Mouse (Mus musculus) embryonic facial prominence, embryonic 10.5 days (tissue): ENCODE data around the gene Grpr. TPM values are rescaled to one million over a fixed set of nuclear protein-coding genes. Genes with fewer than 3 reads are reported as not detected.

Source experiments
- DNase-seq: peaks from one replicate; pipeline ENCODE4 v3.0.0-alpha.2; 2017; ENCODE audit warnings: low spot score
- H3K27ac ChIP-seq: fragments of 300-500 bp; sonication (generic); replicated peaks from 2 replicates; pipeline ENCODE4 v1.5.1; 2016; ENCODE audit warnings: mild to moderate bottlenecking
- H3K27me3 ChIP-seq: fragments of 300-500 bp; sonication (generic); replicated peaks from 2 replicates; pipeline ENCODE4 v1.6.1; 2016; ENCODE audit warnings: low read depth, mild to moderate bottlenecking; ENCODE audit not compliant: poor library complexity, severe bottlenecking
- H3K36me3 ChIP-seq: fragments of 300-500 bp; sonication (generic); replicated peaks from 2 replicates; pipeline ENCODE4 v1.6.1; 2016; ENCODE audit warnings: mild to moderate bottlenecking, moderate library complexity
- H3K4me1 ChIP-seq: fragments of 300-500 bp; sonication (generic); 2 replicates; pipeline ENCODE4 v1.6.1; 2016
- H3K4me3 ChIP-seq: fragments of 300-500 bp; sonication (generic); 2 replicates; pipeline ENCODE4 v1.5.1; 2016; ENCODE audit warnings: mild to moderate bottlenecking, moderate library complexity
- H3K9me3 ChIP-seq: fragments of 300-500 bp; sonication (generic); 2 replicates; pipeline ENCODE4 v1.6.1; 2016; ENCODE audit warnings: mild to moderate bottlenecking
- WGBS: fragments of 180-500 bp; shearing (Covaris S2); methylation state at CpG from one replicate; pipeline ENCODE4 v1.1.7; 2016; 5-methylcytosine and 5-hydroxymethylcytosine counted together
- polyA plus RNA-seq: library from polyadenylated mRNA; unstranded; fragments of >200 nt; fragmentation: Nextera tagmentation; extraction: Ambion mirVana; gene quantifications from 2 replicates; pipeline ENCODE4 v1.2.1, GENCODE M21; 2016

Gene Grpr
- 0.08 and 0.11 TPM in 2 replicates for polyA plus RNA-seq

DNA sequence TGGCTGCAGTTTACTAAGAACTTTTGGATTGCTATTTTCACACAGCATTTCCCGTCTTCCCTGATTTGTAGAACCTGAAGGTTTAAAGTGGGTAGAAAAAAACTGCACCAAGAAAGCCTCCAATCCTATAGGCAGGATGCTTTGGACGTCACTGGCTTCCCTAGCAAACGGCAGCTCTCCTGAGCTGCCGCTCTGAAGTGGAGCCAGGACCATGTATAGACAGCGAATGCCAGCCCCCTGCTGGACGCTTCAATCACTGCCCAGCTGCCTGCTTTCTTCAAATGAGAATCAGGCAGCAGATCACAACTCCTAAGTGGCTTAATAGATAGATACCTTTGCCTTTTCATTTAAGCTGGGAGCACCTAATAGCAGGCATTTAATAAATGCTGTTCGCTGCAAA lies at the start of gene Grpr:
Grpr (minus strand) TSS at position 12 of the 400 bp plus-strand sequence.
- H3K4me1 ChIP-seq, result no peaks in the 10 kb centered on the region
- H3K27me3 ChIP-seq, result peaks cover 93% of the 10 kb centered on the region
- H3K4me3 ChIP-seq, result no peak within 1 kb of the TSS
- no peak within 1 kb of the TSS for H3K27ac ChIP-seq
- no peaks in the 10 kb centered on the region for H3K9me3 ChIP-seq
- WGBS, result 17% methylated on average over 7 of the region's 7 CpGs
- DNase-seq, result peak; percentile 64
- no peaks in the 10 kb centered on the region for H3K36me3 ChIP-seq

DNA sequence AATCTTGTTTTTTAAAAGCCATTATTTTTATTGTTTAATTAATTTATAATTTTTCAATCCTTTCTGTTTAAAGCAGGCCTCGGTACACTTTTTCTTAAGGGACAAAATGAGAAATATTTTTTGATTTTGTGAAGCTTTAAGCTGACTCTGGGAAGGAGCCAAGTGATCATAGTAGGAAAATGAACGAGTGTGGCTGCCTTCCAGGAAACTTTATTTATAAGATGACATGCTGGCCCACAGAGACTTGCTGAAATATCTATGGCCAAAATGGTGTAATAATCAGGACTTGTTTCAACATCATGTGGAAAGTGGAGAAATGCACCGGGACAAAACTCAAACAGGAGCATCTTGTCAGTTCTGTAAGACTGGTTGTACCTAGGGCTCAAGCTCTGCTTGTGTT lies 11.0 kb upstream of the Grpr start:
- no peaks in the 10 kb centered on the region for H3K9me3 ChIP-seq
- H3K4me3 ChIP-seq, result no peak overlapping the region
- WGBS, result 83% methylated on average over 3 of the region's 3 CpGs
- H3K27me3 ChIP-seq, result peaks cover 79% of the 10 kb centered on the region
- H3K36me3 ChIP-seq, result no peaks in the 10 kb centered on the region
- no peaks in the 10 kb centered on the region for H3K4me1 ChIP-seq
- H3K27ac ChIP-seq, result no peak overlapping the region
- DNase-seq, result no peak

DNA sequence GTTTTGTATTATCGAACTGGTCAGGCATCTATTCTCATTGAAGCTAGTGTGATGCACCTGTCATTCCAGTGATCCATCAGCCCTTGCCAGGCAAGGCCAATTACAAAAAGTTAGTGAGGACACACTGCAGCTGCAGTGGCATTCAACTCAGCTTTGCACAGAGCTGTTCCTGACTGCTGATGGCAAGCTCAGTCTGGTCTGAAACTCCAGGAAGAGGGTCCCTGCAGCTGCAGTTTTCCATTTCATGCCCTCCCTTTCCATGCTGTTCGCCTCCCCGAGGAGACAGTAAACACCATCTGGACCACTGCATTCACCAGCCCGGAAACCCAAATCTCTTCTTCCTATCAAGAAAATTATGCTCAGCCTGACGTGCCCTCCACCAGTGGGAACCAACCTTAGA lies 2.4 kb downstream of the Grpr start:
- WGBS, result 83% methylated on average over 5 of the region's 5 CpGs
- H3K27me3 ChIP-seq, result peaks cover 91% of the 10 kb centered on the region
- no peak for DNase-seq

DNA sequence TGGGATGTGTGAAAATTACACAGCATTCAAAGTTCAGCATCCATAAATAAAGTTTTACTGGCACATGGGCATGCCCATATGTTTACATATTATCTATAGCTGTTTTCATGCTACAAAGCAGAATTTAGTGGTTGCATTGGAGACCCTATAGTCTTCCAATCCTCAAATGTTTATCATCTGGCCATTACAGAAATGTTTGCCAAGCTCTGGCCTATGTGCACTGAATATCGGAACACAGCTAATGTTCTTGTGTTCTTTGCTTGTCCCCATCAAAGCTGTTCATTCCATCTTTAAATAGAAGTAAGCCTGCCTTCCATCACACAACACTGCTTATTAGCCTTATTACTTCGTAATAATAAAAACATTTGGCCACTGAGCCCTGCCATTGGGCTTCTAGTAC lies 16.6 kb downstream of the Grpr start:
- Histone ChIP-seq H3K27me3 (peaks cover 94% of the 10 kb centered on the region), H3K4me3 (no peak overlapping the region), H3K27ac (no peak overlapping the region), H3K4me1 (no peaks in the 10 kb centered on the region), H3K9me3 (no peaks in the 10 kb centered on the region), H3K36me3 (no peaks in the 10 kb centered on the region)
- 69% methylated on average over 2 of the region's 2 CpGs for WGBS
- no peak for DNase-seq

More for the DNA sequence above, 2.4 kb downstream of the Grpr start:
- Histone ChIP-seq H3K27ac (no peak overlapping the region), H3K9me3 (no peaks in the 10 kb centered on the region), H3K4me1 (no peaks in the 10 kb centered on the region), H3K36me3 (no peaks in the 10 kb centered on the region), H3K4me3 (no peak overlapping the region)

DNA sequence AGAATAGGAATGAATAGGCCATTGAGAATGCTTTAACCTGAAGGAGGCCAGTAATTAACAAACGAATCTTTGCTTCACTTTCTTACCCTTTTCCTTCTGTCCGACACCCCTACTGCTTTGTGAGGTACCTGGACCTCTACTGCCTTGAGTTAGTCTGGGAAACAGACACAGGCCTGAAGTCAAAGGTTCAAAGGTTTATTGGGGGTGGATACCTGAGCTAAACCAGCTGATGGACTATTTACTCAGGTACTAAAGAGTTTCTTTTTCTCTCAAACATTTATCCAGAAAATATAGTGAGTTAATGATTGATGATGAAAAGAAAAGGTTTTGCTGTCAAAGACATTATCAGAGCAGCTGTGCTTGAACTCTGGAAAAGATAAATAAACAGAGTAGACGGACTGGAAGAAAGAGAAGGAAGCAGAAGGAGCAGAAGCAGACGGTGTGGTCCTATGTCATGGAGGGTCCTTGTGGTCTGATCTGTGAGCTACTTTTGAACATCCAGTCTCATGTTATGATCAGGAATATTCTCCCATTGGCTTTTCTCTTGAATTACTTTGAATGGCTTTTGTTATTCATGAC lies 30.4 kb downstream of the Grpr start:
- no peak for DNase-seq
- WGBS, result 75% methylated on average over 4 of the region's 4 CpGs
- no peaks in the 10 kb centered on the region for H3K36me3 ChIP-seq
- peaks cover 77% of the 10 kb centered on the region for H3K27me3 ChIP-seq
- no peaks in the 10 kb centered on the region for H3K4me1 ChIP-seq
- H3K9me3 ChIP-seq, result no peaks in the 10 kb centered on the region
- no peak overlapping the region for H3K27ac ChIP-seq
- no peak overlapping the region for H3K4me3 ChIP-seq

DNA sequence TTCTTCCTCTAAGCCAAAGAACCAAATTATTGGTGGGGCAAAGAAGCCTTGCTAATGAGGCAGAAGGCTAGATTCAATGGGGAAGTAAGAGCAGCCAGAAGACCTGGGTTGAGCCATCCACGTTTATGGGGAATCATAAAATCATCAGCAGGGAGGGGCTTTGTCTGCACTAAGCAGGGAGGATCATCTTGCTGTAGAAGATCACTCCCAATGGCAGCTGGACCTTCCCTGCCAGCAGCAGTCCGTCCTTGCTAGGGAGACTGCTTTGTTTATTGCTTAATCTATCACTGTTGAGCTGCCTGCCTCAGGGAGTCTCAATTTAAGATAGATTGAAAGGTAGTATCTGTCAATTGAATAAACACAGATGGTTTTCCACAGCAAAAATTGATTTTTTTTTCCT lies 37.7 kb downstream of the Grpr start:
- DNase-seq, result no peak
- no peak overlapping the region for H3K4me3 ChIP-seq
- no peaks in the 10 kb centered on the region for H3K36me3 ChIP-seq
- no peak overlapping the region for H3K27ac ChIP-seq
- WGBS, result 60% methylated on average over 2 of the region's 2 CpGs
- no peaks in the 10 kb centered on the region for H3K4me1 ChIP-seq
- peaks cover 96% of the 10 kb centered on the region for H3K27me3 ChIP-seq
- H3K9me3 ChIP-seq, result no peaks in the 10 kb centered on the region

DNA sequence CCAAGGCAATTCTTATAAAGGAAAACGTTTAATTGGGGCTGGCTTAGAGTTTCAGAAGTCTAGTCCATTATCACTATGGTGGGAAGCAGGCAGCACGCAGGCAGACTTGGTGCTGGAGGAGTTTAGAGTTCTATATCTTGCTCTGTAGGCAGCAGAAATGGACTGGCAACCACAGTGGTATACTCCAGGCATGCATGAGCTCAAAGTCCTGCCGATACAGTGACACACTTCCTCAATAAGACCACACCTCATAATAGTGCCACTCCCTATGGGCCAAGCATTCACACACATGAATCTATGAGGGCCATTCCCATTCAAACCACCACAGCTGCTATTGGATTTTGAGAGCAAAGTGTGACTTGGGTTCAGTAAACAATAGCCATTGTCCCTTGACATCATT lies 47.4 kb downstream of the Grpr start:
- WGBS, result 71% methylated on average over 3 of the region's 3 CpGs
- Histone ChIP-seq H3K27ac (no peak overlapping the region), H3K27me3 (peaks cover 55% of the 10 kb centered on the region), H3K4me3 (no peak overlapping the region), H3K4me1 (no peaks in the 10 kb centered on the region), H3K9me3 (no peaks in the 10 kb centered on the region), H3K36me3 (no peaks in the 10 kb centered on the region)
- DNase-seq, result no peak

Other genes with a start within 250 kb of the Grpr start
- gene Rnf138rt1, start 211.7 kb upstream of the Grpr start, polyA plus RNA-seq, result 0.16 and 0.32 TPM in 2 replicates